Mouse (Mus musculus): Measurements from ENCODE around the gene Manbal. TPM values are rescaled to one million over a fixed set of nuclear protein-coding genes. Genes with fewer than 3 reads are reported as not detected.

Manbal gene
- total and polyA plus RNA-seq, 2 experiments from 2014 or later = 70.8 to 129 TPM

DNA sequence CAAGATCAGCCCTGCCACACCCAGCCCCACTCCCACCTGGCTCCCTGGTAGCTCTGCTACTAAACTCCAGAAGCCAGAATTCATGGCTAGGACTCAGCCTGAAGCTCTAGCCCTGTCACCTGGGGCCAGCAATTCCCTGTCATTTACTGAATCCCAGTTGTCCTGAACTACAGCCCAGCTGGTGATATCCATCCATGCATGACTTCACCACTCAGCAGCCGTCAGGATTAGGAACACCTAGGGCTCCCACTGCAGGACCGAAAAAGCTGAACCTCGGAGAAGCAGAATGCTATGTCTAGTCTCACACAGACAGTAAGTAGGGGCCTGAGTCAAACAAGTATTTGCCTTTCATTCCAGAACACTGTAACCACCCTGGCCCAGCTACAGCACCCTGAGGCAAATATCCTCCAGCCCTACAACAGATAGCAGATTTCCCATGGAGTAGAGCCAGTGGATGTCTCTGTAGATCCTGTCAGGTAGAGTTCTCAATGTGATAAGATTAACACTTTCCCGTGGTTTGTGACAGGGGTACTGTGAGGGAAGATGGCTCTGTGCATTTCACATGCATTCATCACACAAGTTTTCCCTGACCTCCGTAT is 25.0 kb upstream of the Manbal start:
- no peaks in the 10 kb centered on the region for H3K9me3 ChIP-seq (ENCODE audit: low read length)
- H3K27ac ChIP-seq (ENCODE audit: low read depth, low read length) = peak overlapping the region; percentile 77
- no peaks in the 10 kb centered on the region for H3K27me3 ChIP-seq (ENCODE audit: insufficient read depth, low read length)
- H3K4me2 ChIP-seq (ENCODE audit: low read depth, low read length, poor library complexity, severe bottlenecking) = no peak overlapping the region
- H3K9ac ChIP-seq (replicated peaks; ENCODE audit: low read length, poor library complexity, severe bottlenecking) = 0 out of 2 replicates have a peak overlapping the region, but pooled peaks have one; percentile 9
- peaks cover 4% of the 10 kb centered on the region; the same call in 1 of the 2 replicates for H3K4me1 ChIP-seq (ENCODE audit: insufficient read depth, low read length)
- no peak for TF ChIP-seq CTCF (IDR thresholded peaks at IDR 0.05)
- no peak overlapping the region for H3K4me3 ChIP-seq (ENCODE audit: low read depth, low read length)
- 25% methylated on average over 5 of the region's 5 CpGs for WGBS
- H3K36me3 ChIP-seq (ENCODE audit: insufficient read depth, low read length) = no peaks in the 10 kb centered on the region
- DNase-seq (ENCODE audit: low spot score) (peak; percentile 17), ATAC-seq (ENCODE audit: low FRiP score) (no peak)

DNA sequence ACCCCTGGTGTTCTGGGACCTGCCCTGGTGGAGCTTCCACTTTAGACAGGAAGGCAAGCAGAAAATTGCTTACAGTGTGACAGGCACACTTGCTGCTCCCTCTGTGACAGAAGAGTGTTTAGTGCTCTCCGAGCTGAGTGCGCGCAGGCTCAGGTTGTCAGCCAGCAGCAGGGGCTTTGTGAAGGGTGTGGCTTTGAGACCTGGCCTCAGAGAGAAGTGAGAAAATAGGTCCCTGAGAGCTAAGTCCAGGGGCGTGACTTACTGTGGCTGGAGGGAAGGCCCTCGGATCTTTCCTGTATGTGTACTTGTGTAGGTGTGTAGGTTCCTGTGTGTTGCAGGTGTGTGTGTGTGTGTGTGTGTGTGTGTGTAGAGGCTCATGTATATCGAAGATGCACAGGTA is 24.1 kb upstream of the Manbal start:
- H3K9me3 ChIP-seq (ENCODE audit: low read length) = no peaks in the 10 kb centered on the region
- TF ChIP-seq CTCF (IDR thresholded peaks at IDR 0.05) = no peak
- no peak overlapping the region for H3K4me2 ChIP-seq (ENCODE audit: low read depth, low read length, poor library complexity, severe bottlenecking)
- ATAC-seq (ENCODE audit: low FRiP score) (no peak), DNase-seq (ENCODE audit: low spot score) (no peak)
- WGBS = 73% methylated on average over 6 of the region's 6 CpGs
- peaks cover 9% of the 10 kb centered on the region; the same call in 1 of the 2 replicates for H3K4me1 ChIP-seq (ENCODE audit: insufficient read depth, low read length)
- H3K9ac ChIP-seq (replicated peaks; ENCODE audit: low read length, poor library complexity, severe bottlenecking) = no peak overlapping the region
- no peak overlapping the region for H3K4me3 ChIP-seq (ENCODE audit: low read depth, low read length)
- no peaks in the 10 kb centered on the region for H3K27me3 ChIP-seq (ENCODE audit: insufficient read depth, low read length)
- no peaks in the 10 kb centered on the region for H3K36me3 ChIP-seq (ENCODE audit: insufficient read depth, low read length)
- H3K27ac ChIP-seq (ENCODE audit: low read depth, low read length) = peak overlapping the region; percentile 68

DNA sequence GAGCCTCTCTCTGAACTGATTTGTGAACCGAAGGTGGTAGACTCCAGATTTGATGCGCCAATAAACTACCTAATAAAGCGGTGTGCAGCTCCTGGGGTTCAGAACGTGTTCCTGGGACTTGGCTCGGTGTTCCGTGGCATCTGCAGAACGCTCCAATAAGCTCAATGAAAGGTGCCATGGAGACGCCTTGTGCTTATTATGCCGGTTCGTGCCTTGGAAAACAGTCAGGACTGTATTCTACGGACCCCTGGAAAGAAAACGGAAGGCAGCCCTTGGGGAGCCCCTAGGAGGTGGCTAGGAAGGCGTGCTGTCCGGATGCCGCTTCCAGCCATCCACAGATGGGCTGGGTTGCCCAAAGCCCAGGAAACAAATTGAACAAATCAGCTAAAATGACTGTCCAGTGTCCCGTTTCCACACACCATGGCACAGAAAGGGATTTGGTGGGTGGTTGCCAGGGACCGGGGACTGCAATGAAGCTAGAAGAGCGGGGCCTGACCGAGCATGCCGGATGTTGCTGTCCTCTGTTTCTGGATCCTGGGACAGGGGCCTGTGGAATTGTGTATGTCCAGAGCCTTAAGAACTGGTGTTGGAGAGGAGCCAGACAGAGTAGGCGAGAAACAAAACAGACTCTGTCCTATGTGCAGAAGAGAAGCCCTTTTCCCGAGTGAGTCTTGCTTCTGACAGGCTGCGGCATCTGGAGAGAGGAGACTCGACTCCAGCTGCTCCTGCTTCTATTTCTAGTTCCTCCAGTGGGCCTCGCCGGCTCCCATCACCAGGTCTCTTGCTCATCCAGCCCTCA is 19.8 kb upstream of the Manbal start, which contains the start of gene Ghrh:
Gene Ghrh (minus strand): TSS at position 146 of the 799 bp plus-strand sequence.
- WGBS = 23% methylated on average over 26 of the region's 26 CpGs
- Histone ChIP-seq H3K4me2 (ENCODE audit: low read depth, low read length, poor library complexity, severe bottlenecking) (peak within 1 kb of the TSS; percentile 22; the same call in 1 of the 2 replicates), H3K4me3 (ENCODE audit: low read depth, low read length) (no peak within 1 kb of the TSS), H3K36me3 (ENCODE audit: insufficient read depth, low read length) (no peaks in the 10 kb centered on the region), H3K27me3 (ENCODE audit: insufficient read depth, low read length) (no peaks in the 10 kb centered on the region), H3K4me1 (ENCODE audit: insufficient read depth, low read length) (peaks cover 15% of the 10 kb centered on the region), H3K27ac (ENCODE audit: low read depth, low read length) (peak within 1 kb of the TSS; percentile 79), H3K9me3 (ENCODE audit: low read length) (no peaks in the 10 kb centered on the region), H3K9ac (replicated peaks; ENCODE audit: low read length, poor library complexity, severe bottlenecking) (peak within 1 kb of the TSS; percentile 25; the same call in 1 of the 2 replicates)
- ATAC-seq (ENCODE audit: low FRiP score) (peak; percentile 72), DNase-seq (ENCODE audit: low spot score) (peak; percentile 89)
- TF ChIP-seq CTCF (IDR thresholded peaks at IDR 0.05) = no peak

DNA sequence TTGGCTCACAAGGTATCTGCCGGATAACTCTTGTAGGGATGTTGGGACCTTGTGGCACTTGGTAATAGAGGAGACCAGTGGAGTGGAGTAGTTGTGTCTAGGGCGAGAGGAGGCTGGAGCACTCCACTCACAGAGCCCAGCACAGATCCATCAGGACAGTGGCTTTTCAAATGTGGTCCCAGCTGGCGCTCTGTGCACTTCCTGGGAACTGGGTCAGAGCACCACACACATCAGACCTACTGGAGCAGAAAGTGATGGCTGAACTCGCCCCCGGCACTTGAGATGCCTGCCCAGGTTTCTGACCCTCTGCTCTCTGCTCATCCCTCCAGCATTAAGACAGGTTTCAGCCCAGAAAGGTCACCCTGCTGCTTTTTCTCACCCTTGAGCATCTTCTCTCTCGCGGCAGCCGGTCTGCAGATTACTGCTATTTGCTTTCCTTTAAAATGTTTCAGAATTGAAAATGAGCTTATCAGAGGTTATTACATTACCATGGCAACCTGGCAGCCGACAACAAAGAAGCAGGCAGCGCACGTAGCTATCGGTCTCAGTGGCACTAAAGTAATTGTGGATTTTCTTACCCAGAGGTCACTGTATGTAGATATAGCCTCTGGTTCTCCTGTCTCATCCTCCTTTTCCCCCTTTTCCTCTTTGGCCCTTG is 18.1 kb upstream of the Manbal start:
- no peak for ATAC-seq (ENCODE audit: low FRiP score)
- TF ChIP-seq CTCF (IDR thresholded peaks at IDR 0.05) = no peak
- H3K36me3 ChIP-seq (ENCODE audit: insufficient read depth, low read length) = no peaks in the 10 kb centered on the region
- H3K9ac ChIP-seq (replicated peaks; ENCODE audit: low read length, poor library complexity, severe bottlenecking) = no peak overlapping the region
- no peaks in the 10 kb centered on the region for H3K27me3 ChIP-seq (ENCODE audit: insufficient read depth, low read length)
- no peaks in the 10 kb centered on the region for H3K9me3 ChIP-seq (ENCODE audit: low read length)
- no peak overlapping the region for H3K4me2 ChIP-seq (ENCODE audit: low read depth, low read length, poor library complexity, severe bottlenecking)
- no peak overlapping the region for H3K4me3 ChIP-seq (ENCODE audit: low read depth, low read length)
- peaks cover 15% of the 10 kb centered on the region for H3K4me1 ChIP-seq (ENCODE audit: insufficient read depth, low read length)
- peak overlapping the region; percentile 79 for H3K27ac ChIP-seq (ENCODE audit: low read depth, low read length)
- 22% methylated on average over 12 of the region's 12 CpGs for WGBS
- DNase-seq (ENCODE audit: low spot score) = peak; percentile 77

DNA sequence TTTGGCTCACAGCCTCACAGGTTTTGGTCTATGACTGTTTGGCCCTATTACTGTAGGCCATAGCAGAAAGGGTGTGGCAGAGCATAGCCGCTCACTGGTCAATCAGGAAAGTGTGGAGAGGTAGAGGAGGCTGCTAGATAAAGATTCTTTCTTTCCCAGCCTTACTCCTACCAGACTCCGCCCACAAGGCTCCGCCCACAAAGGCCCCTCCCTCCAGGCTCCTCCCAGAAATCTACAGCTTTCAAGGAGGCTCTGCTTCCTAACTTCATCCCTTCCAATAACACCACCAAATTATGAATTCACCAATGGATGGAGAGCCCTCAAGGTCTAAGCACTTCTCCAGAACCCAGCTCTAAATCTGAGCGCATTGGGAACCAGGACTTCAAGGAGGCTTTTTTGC is 14.2 kb upstream of the Manbal start:
- Histone ChIP-seq H3K9ac (replicated peaks; ENCODE audit: low read length, poor library complexity, severe bottlenecking) (no peak overlapping the region), H3K27ac (ENCODE audit: low read depth, low read length) (no peak overlapping the region), H3K9me3 (ENCODE audit: low read length) (no peaks in the 10 kb centered on the region), H3K27me3 (ENCODE audit: insufficient read depth, low read length) (no peaks in the 10 kb centered on the region), H3K36me3 (ENCODE audit: insufficient read depth, low read length) (no peaks in the 10 kb centered on the region), H3K4me1 (ENCODE audit: insufficient read depth, low read length) (peaks cover 7% of the 10 kb centered on the region), H3K4me3 (ENCODE audit: low read depth, low read length) (no peak overlapping the region), H3K4me2 (ENCODE audit: low read depth, low read length, poor library complexity, severe bottlenecking) (no peak overlapping the region)
- ATAC-seq (ENCODE audit: low FRiP score) = no peak
- 80% methylated on average over 4 of the region's 4 CpGs for WGBS
- no peak for DNase-seq (ENCODE audit: low spot score)
- TF ChIP-seq CTCF (IDR thresholded peaks at IDR 0.05) = no peak

All from midbrain, postnatal 0 days (tissue).